Mouse (Mus musculus) heart, embryonic 13.5 days (tissue): ENCODE measurements around the gene G3bp1. TPM values are rescaled to one million over a fixed set of nuclear protein-coding genes. Genes with fewer than 3 reads are reported as not detected.
A peak's percentile ranks its signal among the peaks of the same experiment; 100 is the strongest.

ENCODE experiments used
- ATAC-seq: fragments of 200-750 bp; cut with Nextera tagmentation; 2 replicates; pipeline ENCODE4 v1.8.0; 2017; ENCODE audit warnings: moderate TSS enrichment; ENCODE audit not compliant: insufficient number of reproducible peaks, low FRiP score, low TSS enrichment; ENCODE audit errors: extremely low read depth
- H3K27ac ChIP-seq: fragments of 300-500 bp; sonication (generic); replicated peaks from 2 replicates; pipeline ENCODE4 v1.5.1; 2015; ENCODE audit warnings: moderate library complexity, mild to moderate bottlenecking, inconsistent platforms
- H3K27me3 ChIP-seq: fragments of 300-500 bp; sonication (generic); replicated peaks from 2 replicates; pipeline ENCODE4 v1.6.1; 2015; ENCODE audit warnings: mild to moderate bottlenecking, inconsistent platforms
- H3K36me3 ChIP-seq: fragments of 300-500 bp; sonication (generic); 2 replicates; pipeline ENCODE4 v1.6.1; 2015; ENCODE audit warnings: mild to moderate bottlenecking, inconsistent platforms
- H3K4me1 ChIP-seq: fragments of 300-500 bp; sonication (generic); 2 replicates; pipeline ENCODE4 v1.6.1; 2015; ENCODE audit warnings: inconsistent platforms
- H3K4me2 ChIP-seq: fragments of 300-500 bp; sonication (generic); 2 replicates; pipeline ENCODE4 v1.6.1; 2015; ENCODE audit warnings: inconsistent platforms, mild to moderate bottlenecking, moderate library complexity
- H3K4me3 ChIP-seq: fragments of 300-500 bp; sonication (generic); 2 replicates; pipeline ENCODE4 v1.5.1; 2015; ENCODE audit warnings: moderate library complexity, mild to moderate bottlenecking, inconsistent platforms
- H3K9ac ChIP-seq: fragments of 300-500 bp; sonication (generic); 2 replicates; pipeline ENCODE4 v1.6.1; 2015; ENCODE audit warnings: inconsistent platforms, mild to moderate bottlenecking, moderate library complexity
- H3K9me3 ChIP-seq: fragments of 300-500 bp; sonication (generic); 2 replicates; pipeline ENCODE4 v1.6.1; 2016; ENCODE audit warnings: inconsistent platforms
- WGBS: fragments of 180-500 bp; shearing (Covaris S2); methylation state at CpG from one replicate; pipeline ENCODE4 v1.1.7; 2015; ENCODE audit warnings: mixed read lengths; 5-methylcytosine and 5-hydroxymethylcytosine counted together
- polyA plus RNA-seq: library from polyadenylated mRNA; unstranded; fragments of >200 nt; fragmentation: Nextera tagmentation; extraction: Ambion mirVana; gene quantifications from 2 replicates; pipeline ENCODE4 v1.2.1, GENCODE M21; 2015

The G3bp1 gene
- 111 and 113 TPM in 2 replicates for polyA plus RNA-seq

DNA sequence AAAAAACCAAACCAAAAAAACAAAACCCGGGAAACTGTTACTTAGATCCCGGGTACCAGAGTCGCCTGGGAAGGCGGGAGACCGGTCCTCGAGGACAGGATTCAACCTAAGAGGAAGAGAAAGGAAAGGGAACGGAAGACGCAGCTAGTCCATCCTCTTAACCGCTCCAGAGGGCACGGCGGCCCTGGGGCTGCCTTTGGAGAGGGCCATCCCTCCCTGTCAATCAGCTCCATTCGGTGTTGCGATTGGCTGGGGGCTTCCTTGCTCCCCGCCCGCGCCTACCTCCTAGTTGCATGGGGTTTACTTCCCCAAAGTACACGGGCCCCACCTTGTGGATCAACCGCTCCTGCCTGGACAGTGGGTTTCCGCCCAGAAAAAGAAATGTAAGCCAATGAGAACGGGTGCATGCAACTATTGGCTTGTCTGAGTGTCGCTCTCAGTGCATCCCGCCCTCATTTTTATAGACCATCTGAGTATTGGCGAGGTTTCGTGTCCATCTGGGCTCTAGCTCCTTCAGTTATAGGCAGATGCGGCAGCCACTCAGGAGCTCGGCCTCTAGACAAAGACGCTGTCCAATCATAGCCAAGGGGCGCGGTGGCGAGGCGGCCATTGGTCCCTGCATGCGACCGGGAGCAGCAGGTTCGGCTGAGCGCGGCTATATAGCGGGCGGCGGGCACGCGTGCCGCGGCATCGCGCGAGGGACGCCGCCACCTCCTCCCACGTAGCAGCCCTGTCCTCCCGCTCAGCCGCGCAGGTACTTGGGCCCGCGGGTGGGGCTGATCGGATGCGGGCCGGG lies at the start of gene G3bp1:
G3bp1 (plus strand) TSS at position 638 of the 796 bp plus-strand sequence.
- Histone ChIP-seq H3K4me1 (peaks cover 39% of the 10 kb centered on the region), H3K4me3 (peak within 1 kb of the TSS; percentile 84), H3K36me3 (peaks cover 28% of the 10 kb centered on the region), H3K27ac (peak within 1 kb of the TSS; percentile 95), H3K27me3 (no peaks in the 10 kb centered on the region), H3K9me3 (no peaks in the 10 kb centered on the region), H3K9ac (peak within 1 kb of the TSS; percentile 97), H3K4me2 (peak within 1 kb of the TSS; percentile 91)
- peak; percentile 94 for ATAC-seq
- under 1% methylated on average over 57 of the region's 57 CpGs for WGBS

DNA sequence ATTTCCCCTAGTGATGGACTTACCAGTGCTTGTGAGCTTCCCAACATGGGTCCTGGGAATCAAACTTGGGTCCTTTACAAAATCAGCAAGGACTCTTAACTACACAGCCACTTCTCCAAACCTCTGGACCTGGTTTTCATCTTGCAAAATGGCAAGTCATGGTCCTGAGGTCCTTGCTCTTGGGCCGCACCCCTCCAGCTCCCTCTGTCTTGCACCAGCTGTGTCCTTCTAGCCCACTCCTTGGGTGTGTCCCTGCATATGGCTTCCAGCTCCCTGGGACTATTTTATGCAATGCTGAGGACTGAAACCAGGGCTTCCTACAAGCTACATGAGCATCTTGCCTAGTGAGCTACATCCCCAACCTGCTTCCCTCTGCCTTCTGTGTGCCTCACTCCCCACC lies 46.5 kb upstream of the G3bp1 start, which contains the start of gene Sparc:
Sparc (minus strand) TSS at position 206 of the 400 bp plus-strand sequence.
- H3K36me3 ChIP-seq = no peaks in the 10 kb centered on the region
- WGBS = 82% methylated on average over 1 of the region's 1 CpGs
- no peaks in the 10 kb centered on the region for H3K27me3 ChIP-seq
- H3K4me1 ChIP-seq = peaks cover 56% of the 10 kb centered on the region
- no peak within 1 kb of the TSS for H3K4me2 ChIP-seq
- H3K9me3 ChIP-seq = no peaks in the 10 kb centered on the region
- no peak within 1 kb of the TSS for H3K4me3 ChIP-seq
- H3K9ac ChIP-seq = peak within 1 kb of the TSS; percentile 37; the same call in 1 of the 2 replicates
- ATAC-seq = no peak
- peak within 1 kb of the TSS; percentile 87 for H3K27ac ChIP-seq

DNA sequence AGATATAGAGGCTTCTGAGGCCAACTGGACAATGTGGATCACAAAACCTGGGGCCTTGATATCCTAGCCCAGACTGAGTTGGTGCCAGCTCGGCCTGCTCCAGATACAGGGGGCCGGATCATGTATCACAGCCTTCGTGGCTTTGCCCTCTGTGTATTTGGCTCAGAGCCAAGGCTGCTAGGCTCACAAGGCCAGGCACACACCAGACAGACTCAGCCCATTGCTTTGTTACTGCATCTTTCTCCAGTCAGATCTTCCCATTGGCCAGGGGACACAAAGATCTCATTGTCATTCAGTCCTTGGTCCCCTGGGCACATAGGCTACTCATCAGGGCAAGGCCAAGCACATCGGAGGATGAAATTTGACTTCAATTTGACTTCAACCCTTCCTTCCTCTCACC lies 45.7 kb upstream of the G3bp1 start:
- H3K27me3 ChIP-seq = no peaks in the 10 kb centered on the region
- no peak overlapping the region for H3K4me2 ChIP-seq
- no peaks in the 10 kb centered on the region for H3K36me3 ChIP-seq
- WGBS = 23% methylated on average over 4 of the region's 4 CpGs
- H3K27ac ChIP-seq = peak overlapping the region; percentile 87
- ATAC-seq = no peak
- H3K4me1 ChIP-seq = peaks cover 62% of the 10 kb centered on the region
- peak overlapping the region; percentile 37; the same call in 1 of the 2 replicates for H3K9ac ChIP-seq
- no peaks in the 10 kb centered on the region for H3K9me3 ChIP-seq
- H3K4me3 ChIP-seq = no peak overlapping the region

DNA sequence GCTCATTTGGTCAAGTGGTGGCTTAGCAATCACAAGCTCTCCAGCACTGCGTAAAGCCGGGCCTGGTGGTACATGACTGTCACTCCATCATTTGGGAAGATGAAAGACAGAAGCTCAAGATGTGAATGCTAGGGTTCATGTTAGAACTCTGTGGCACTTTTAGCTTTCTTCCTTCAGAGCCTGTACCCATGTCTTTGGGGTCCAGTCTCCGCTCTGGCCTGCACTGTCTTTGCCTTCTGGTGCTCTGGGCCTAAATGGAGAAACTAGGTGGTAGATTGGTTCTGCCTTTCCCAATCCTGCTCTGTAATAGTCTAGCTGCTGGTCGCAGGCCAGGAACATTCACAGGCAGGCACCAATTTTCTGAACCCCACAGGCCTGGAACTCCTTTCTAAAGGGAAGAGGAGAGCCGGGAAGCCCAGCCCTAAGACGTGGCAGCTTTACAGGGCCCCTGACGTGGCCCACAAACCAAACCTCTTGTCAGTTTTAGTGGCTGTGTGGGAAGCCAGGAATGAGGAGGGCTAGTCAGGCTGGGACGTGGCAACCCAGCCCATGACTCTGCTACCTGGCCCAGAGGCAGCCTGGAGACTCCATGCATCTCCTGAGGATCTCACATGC lies 44.6 kb upstream of the G3bp1 start:
- Histone ChIP-seq H3K9me3 (no peaks in the 10 kb centered on the region), H3K36me3 (no peaks in the 10 kb centered on the region), H3K4me2 (no peak overlapping the region), H3K9ac (peak overlapping the region; percentile 47; the same call in 1 of the 2 replicates), H3K4me1 (peaks cover 65% of the 10 kb centered on the region), H3K4me3 (no peak overlapping the region), H3K27me3 (no peaks in the 10 kb centered on the region), H3K27ac (peak overlapping the region; percentile 87)
- WGBS = 72% methylated on average over 8 of the region's 8 CpGs
- ATAC-seq = no peak

DNA sequence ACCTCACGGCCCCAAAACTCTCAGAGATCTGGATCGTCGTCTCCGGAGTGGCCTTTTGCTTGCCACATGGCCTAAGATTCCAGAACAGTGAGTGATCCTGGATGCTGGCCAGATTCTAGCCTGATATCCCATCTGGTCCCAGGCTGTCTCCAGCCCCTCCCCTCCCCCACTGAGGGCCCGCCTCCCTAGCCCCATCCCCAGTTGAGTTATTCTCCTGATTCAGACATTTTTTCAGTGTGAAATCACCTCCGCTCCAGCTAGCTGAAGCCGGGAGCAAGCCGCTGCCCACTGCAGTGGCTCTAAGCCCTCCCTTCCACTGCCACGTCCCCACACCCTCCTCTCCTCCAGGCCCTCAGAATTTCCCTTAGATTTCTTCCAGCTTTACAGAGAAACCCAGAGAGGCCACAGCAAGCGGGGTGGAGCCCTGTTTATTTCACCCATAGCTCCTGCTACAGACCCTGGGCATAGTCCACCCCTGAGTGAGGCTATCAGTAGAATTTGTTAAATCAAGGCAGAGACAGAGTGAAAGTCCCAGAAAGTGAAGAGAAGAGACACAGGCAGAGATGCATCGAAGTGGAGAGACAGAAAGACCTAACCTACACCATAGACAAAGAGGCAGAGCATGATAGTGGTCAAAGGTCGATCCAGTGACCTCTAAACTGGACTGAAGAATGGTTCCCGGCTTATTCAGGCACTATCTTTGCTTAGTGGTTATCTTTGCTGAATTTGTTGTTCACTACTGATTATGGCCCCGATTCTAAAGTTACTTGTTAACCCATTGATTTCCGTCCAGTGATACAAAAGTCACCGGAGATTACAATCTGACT lies 41.1 kb upstream of the G3bp1 start:
- Histone ChIP-seq H3K4me3 (no peak overlapping the region), H3K4me1 (peaks cover 50% of the 10 kb centered on the region), H3K27me3 (no peaks in the 10 kb centered on the region), H3K9ac (peak overlapping the region; percentile 73), H3K9me3 (no peaks in the 10 kb centered on the region), H3K36me3 (no peaks in the 10 kb centered on the region), H3K27ac (peak overlapping the region; percentile 96), H3K4me2 (peak overlapping the region; percentile 18)
- ATAC-seq = peak; percentile 62
- 22% methylated on average over 16 of the region's 16 CpGs for WGBS

DNA sequence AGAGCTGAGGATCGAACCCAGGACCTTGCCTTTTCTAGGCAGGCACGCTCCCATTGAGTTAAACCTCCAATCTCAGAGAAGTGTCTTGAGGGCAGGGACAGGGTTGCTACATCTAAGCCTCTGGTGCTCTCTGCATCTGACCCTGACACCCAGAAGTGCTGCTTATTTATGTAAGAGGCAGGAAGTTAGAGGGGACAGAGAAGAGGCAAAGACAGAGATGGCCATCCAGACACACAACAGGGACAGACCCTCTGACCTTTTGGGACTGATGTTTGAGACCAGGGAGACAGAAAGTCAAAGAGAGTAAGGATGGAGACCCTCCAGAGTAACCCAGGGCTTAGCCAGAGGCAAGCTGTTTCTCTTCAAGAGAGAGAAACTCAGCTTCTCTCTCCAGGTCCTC lies 39.5 kb upstream of the G3bp1 start:
- Histone ChIP-seq H3K9ac (no peak overlapping the region), H3K36me3 (no peaks in the 10 kb centered on the region), H3K4me1 (peaks cover 39% of the 10 kb centered on the region), H3K4me3 (no peak overlapping the region), H3K9me3 (no peaks in the 10 kb centered on the region), H3K4me2 (no peak overlapping the region), H3K27me3 (no peaks in the 10 kb centered on the region), H3K27ac (no peak overlapping the region)
- 89% methylated on average over 2 of the region's 2 CpGs for WGBS
- no peak for ATAC-seq

DNA sequence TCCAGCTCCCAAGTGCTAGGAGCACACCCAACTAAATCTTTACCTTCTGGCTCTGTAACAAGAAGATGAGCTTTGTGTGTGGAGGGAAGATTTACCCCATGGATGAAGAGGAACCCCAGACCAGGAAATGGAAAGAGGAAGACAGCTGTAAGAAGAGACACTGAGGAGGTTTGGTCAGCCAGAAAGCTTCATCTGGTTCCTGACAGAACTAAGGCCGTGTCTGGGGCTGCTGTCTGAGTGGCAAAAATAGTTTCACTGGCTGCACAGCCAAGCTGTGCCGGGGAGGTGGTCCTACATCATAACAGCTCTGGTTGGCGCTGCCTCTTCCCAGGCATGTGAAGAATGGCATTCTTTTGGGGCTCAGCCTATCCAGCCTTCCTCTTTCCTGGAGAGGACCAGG lies 36.5 kb upstream of the G3bp1 start:
- no peaks in the 10 kb centered on the region for H3K9me3 ChIP-seq
- H3K4me2 ChIP-seq = peak overlapping the region; percentile 48
- no peak overlapping the region for H3K4me3 ChIP-seq
- H3K9ac ChIP-seq = peak overlapping the region; percentile 70
- WGBS = 13% methylated on average over 3 of the region's 3 CpGs
- peak overlapping the region; percentile 96 for H3K27ac ChIP-seq
- no peaks in the 10 kb centered on the region for H3K27me3 ChIP-seq
- peaks cover 38% of the 10 kb centered on the region for H3K4me1 ChIP-seq
- H3K36me3 ChIP-seq = no peaks in the 10 kb centered on the region
- ATAC-seq = peak; percentile 52; the same call in 1 of the 2 replicates

DNA sequence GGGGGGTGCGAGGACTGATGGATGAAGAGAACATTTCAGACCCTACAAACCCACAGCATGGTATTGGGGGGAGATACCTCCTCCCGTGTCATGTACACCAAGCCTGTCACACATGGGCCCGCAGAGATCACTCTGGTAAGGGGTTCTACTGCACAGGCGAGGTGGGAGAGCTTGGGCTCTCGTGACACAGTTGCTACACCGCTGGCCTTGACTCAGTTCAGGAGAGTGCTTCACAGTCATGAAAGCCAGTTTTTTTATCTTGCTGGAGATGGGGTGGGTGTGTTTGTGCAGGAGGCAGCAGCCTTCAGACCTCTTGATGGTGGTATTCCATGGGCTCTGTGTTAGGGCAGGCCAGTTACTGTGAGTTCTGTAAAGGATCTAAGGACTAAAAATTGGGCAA lies 33.4 kb upstream of the G3bp1 start:
- no peak overlapping the region for H3K9ac ChIP-seq
- peaks cover 27% of the 10 kb centered on the region for H3K4me1 ChIP-seq
- H3K36me3 ChIP-seq = no peaks in the 10 kb centered on the region
- H3K27me3 ChIP-seq = no peaks in the 10 kb centered on the region
- no peak overlapping the region for H3K4me3 ChIP-seq
- H3K4me2 ChIP-seq = no peak overlapping the region
- no peak for ATAC-seq
- H3K9me3 ChIP-seq = no peaks in the 10 kb centered on the region
- H3K27ac ChIP-seq = no peak overlapping the region
- 75% methylated on average over 6 of the region's 6 CpGs for WGBS

DNA sequence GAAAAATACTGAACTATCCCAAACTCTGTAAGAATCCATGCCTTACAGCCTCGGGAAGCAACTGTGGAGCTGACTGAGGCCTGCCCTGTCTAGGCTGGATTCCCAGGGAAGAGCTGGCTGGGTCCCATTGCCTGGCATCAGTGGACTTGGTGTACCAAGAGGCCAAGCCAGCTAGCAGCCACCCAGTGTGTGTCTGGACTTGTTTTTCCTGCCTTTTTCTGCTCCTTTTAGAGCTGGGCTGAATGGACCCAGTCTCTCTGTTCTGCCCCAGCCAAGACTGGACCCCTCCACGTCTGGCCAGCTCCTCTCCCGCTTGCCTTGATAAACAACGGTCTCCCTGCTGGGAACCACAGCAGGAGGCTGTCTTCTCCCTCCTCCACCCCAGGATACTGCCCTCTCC lies 31.5 kb upstream of the G3bp1 start:
- no peaks in the 10 kb centered on the region for H3K9me3 ChIP-seq
- peaks cover 26% of the 10 kb centered on the region for H3K4me1 ChIP-seq
- H3K27ac ChIP-seq = 0 out of 2 replicates have a peak overlapping the region, but pooled peaks have one; percentile 12
- H3K36me3 ChIP-seq = no peaks in the 10 kb centered on the region
- 31% methylated on average over 4 of the region's 4 CpGs for WGBS
- H3K9ac ChIP-seq = 0 out of 2 replicates have a peak overlapping the region, but pooled peaks have one; percentile 24
- no peaks in the 10 kb centered on the region for H3K27me3 ChIP-seq
- H3K4me3 ChIP-seq = no peak overlapping the region
- H3K4me2 ChIP-seq = no peak overlapping the region
- ATAC-seq = no peak

DNA sequence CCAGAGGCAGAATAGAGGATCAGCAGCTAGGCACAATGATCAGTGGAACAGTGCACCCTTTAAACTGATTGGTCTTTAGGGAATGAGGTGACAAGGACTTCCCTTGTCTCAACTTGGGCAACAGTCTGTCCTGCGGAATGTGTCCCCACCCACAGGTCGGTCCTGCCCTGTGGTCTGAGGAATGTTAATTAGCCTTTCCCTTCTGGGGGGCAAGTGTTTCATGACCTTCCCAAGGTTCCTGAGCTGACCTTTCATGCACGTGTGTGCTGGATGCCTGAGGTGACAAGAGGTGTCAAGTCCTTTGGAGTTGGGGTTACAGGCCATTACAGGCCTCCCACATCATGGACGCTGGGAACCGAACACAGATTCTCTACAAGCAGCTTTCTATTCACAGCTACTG lies 29.8 kb upstream of the G3bp1 start:
- ATAC-seq = no peak
- Histone ChIP-seq H3K4me3 (no peak overlapping the region), H3K9ac (no peak overlapping the region), H3K27me3 (no peaks in the 10 kb centered on the region), H3K4me1 (peaks cover 20% of the 10 kb centered on the region), H3K9me3 (no peaks in the 10 kb centered on the region), H3K4me2 (no peak overlapping the region), H3K27ac (no peak overlapping the region), H3K36me3 (no peaks in the 10 kb centered on the region)
- 47% methylated on average over 5 of the region's 5 CpGs for WGBS

DNA sequence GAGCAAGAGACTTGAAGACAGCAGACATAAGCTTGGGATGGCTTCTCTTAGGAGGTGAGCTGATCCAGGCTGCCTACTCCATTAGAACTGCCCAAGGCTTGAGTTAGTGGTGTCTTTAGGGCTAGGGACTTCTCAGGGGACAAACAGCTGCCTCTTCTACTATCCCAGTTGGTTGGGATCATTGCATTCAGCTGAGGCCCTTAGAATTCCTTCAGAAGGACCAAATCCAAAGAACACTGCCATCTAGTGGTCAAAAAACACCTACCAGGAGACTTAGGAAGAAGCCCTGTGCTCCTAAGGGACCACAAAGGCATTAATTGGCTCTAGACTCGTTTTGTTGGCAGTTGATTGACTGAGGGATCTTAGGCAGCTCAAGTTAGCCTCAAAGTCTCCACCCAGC lies 24.7 kb upstream of the G3bp1 start:
- no peak overlapping the region for H3K9ac ChIP-seq
- no peak overlapping the region for H3K4me3 ChIP-seq

More for the DNA sequence above, 24.7 kb upstream of the G3bp1 start:
- no peaks in the 10 kb centered on the region for H3K9me3 ChIP-seq
- no peaks in the 10 kb centered on the region for H3K27me3 ChIP-seq
- ATAC-seq = no peak
- peaks cover 22% of the 10 kb centered on the region for H3K4me1 ChIP-seq
- WGBS = 0% methylated on average over 1 of the region's 1 CpGs
- peaks cover 27% of the 10 kb centered on the region for H3K36me3 ChIP-seq
- H3K27ac ChIP-seq = no peak overlapping the region
- no peak overlapping the region for H3K4me2 ChIP-seq
